Mouse (Mus musculus) limb, embryonic 10.5 days (tissue): ENCODE measurements around the gene Slc52a3. TPM values are rescaled to one million over a fixed set of nuclear protein-coding genes. Genes with fewer than 3 reads are reported as not detected.

Source experiments
- DNase-seq: peaks from one replicate; pipeline ENCODE4 v3.0.0-alpha.2; 2017; ENCODE audit warnings: low spot score
- H3K27ac ChIP-seq: fragments of 300-500 bp; sonication (generic); 2 replicates; pipeline ENCODE4 v1.5.1; 2016; ENCODE audit warnings: mild to moderate bottlenecking
- H3K27me3 ChIP-seq: fragments of 300-500 bp; sonication (generic); 2 replicates; pipeline ENCODE4 v1.6.1; 2016; ENCODE audit warnings: low read depth, mild to moderate bottlenecking; ENCODE audit not compliant: poor library complexity, severe bottlenecking
- H3K36me3 ChIP-seq: fragments of 300-500 bp; sonication (generic); 2 replicates; pipeline ENCODE4 v1.6.1; 2016; ENCODE audit warnings: mild to moderate bottlenecking, moderate library complexity
- H3K4me1 ChIP-seq: fragments of 300-500 bp; sonication (generic); 2 replicates; pipeline ENCODE4 v1.6.1; 2016
- H3K4me3 ChIP-seq: fragments of 300-500 bp; sonication (generic); 2 replicates; pipeline ENCODE4 v1.5.1; 2016; ENCODE audit warnings: mild to moderate bottlenecking, moderate library complexity
- H3K9me3 ChIP-seq: fragments of 300-500 bp; sonication (generic); replicated peaks from 2 replicates; pipeline ENCODE4 v1.6.1; 2016; ENCODE audit warnings: mild to moderate bottlenecking
- WGBS: fragments of 180-500 bp; shearing (Covaris S2); methylation state at CpG from one replicate; pipeline ENCODE4 v1.1.7; 2016; 5-methylcytosine and 5-hydroxymethylcytosine counted together
- polyA plus RNA-seq: library from polyadenylated mRNA; unstranded; fragments of >200 nt; fragmentation: Nextera tagmentation; extraction: Ambion mirVana; gene quantifications from 2 replicates; pipeline ENCODE4 v1.2.1, GENCODE M21; 2016

Gene Slc52a3
- polyA plus RNA-seq, 1 experiment from 2014 or later = 1.3 TPM

- Histone ChIP-seq H3K36me3 (peaks cover 34% of the 10 kb centered on the region), H3K4me3 (no peak overlapping the region; the same call in 1 of the 2 replicates), H3K27me3 (peaks cover 16% of the 10 kb centered on the region), H3K27ac (peak overlapping the region; percentile 74), H3K4me1 (peaks cover 73% of the 10 kb centered on the region), H3K9me3 (no peaks in the 10 kb centered on the region)
- DNase-seq = no peak
- WGBS = 25% methylated on average over 9 of the region's 9 CpGs
Measured at GRCm38 (mm10) chr2:151967176-151967750, 29.0 kb upstream of the Slc52a3 start.

- Histone ChIP-seq H3K4me1 (peaks cover 74% of the 10 kb centered on the region), H3K4me3 (no peak overlapping the region), H3K36me3 (peaks cover 34% of the 10 kb centered on the region), H3K9me3 (no peaks in the 10 kb centered on the region), H3K27ac (peak overlapping the region; percentile 74), H3K27me3 (peaks cover 21% of the 10 kb centered on the region)
- WGBS = 76% methylated on average over 2 of the region's 2 CpGs
- DNase-seq = no peak
Measured at GRCm38 (mm10) chr2:151967792-151968191, 28.5 kb upstream of the Slc52a3 start.

- 85% methylated on average over 8 of the region's 8 CpGs for WGBS
- H3K4me1 ChIP-seq = peaks cover 78% of the 10 kb centered on the region
Measured at GRCm38 (mm10) chr2:151968451-151968850, 27.9 kb upstream of the Slc52a3 start.

GRCm38 (mm10) chr2:151968986-151969385 is 27.3 kb upstream of the Slc52a3 start:
- H3K27me3 ChIP-seq = peaks cover 28% of the 10 kb centered on the region
- H3K27ac ChIP-seq = no peak overlapping the region

More at GRCm38 (mm10) chr2:151968451-151968850, 27.9 kb upstream of the Slc52a3 start:
- peaks cover 34% of the 10 kb centered on the region for H3K36me3 ChIP-seq
- H3K27ac ChIP-seq = no peak overlapping the region
- no peak overlapping the region for H3K4me3 ChIP-seq
- H3K27me3 ChIP-seq = peaks cover 22% of the 10 kb centered on the region
- DNase-seq = no peak
- H3K9me3 ChIP-seq = no peaks in the 10 kb centered on the region

GRCm38 (mm10) chr2:151969396-151969795 is 26.9 kb upstream of the Slc52a3 start:
- Histone ChIP-seq H3K4me3 (no peak overlapping the region), H3K36me3 (peaks cover 34% of the 10 kb centered on the region), H3K27ac (no peak overlapping the region), H3K4me1 (peaks cover 78% of the 10 kb centered on the region), H3K9me3 (no peaks in the 10 kb centered on the region), H3K27me3 (peaks cover 32% of the 10 kb centered on the region)
- 94% methylated on average over 6 of the region's 6 CpGs for WGBS
- no peak for DNase-seq

More at GRCm38 (mm10) chr2:151968986-151969385, 27.3 kb upstream of the Slc52a3 start:
- no peak for DNase-seq
- no peaks in the 10 kb centered on the region for H3K9me3 ChIP-seq
- no peak overlapping the region for H3K4me3 ChIP-seq
- H3K4me1 ChIP-seq = peaks cover 78% of the 10 kb centered on the region
- peaks cover 34% of the 10 kb centered on the region for H3K36me3 ChIP-seq
- WGBS = 95% methylated on average over 7 of the region's 7 CpGs

GRCm38 (mm10) chr2:151970191-151971172 is 25.8 kb upstream of the Slc52a3 start:
- whole genome bisulfite sequencing = 51% methylated on average over 53 of the region's 53 CpGs
- peaks cover 34% of the 10 kb centered on the region for H3K36me3 ChIP-seq
- H3K4me1 ChIP-seq = peaks cover 77% of the 10 kb centered on the region
- peak; percentile 82 for DNase-seq
- H3K27me3 ChIP-seq = peaks cover 40% of the 10 kb centered on the region
- no peaks in the 10 kb centered on the region for H3K9me3 ChIP-seq
- peak overlapping the region; percentile 49 for H3K4me3 ChIP-seq
- H3K27ac ChIP-seq = peak overlapping the region; percentile 89

- Histone ChIP-seq H3K4me1 (peaks cover 85% of the 10 kb centered on the region), H3K27me3 (peaks cover 42% of the 10 kb centered on the region), H3K27ac (no peak overlapping the region), H3K36me3 (peaks cover 46% of the 10 kb centered on the region), H3K4me3 (no peak overlapping the region), H3K9me3 (no peaks in the 10 kb centered on the region)
- no peak for DNase-seq
- WGBS = 86% methylated on average over 5 of the region's 5 CpGs
Measured at GRCm38 (mm10) chr2:151971748-151972147, 24.6 kb upstream of the Slc52a3 start.

GRCm38 (mm10) chr2:151972880-151973594 is 23.3 kb upstream of the Slc52a3 start:
- Histone ChIP-seq H3K9me3 (no peaks in the 10 kb centered on the region), H3K4me1 (peaks cover 85% of the 10 kb centered on the region), H3K27ac (peak overlapping the region; percentile 51), H3K36me3 (peaks cover 52% of the 10 kb centered on the region), H3K27me3 (peaks cover 42% of the 10 kb centered on the region), H3K4me3 (peak overlapping the region; percentile 25; the same call in 1 of the 2 replicates)
- DNase-seq = peak; percentile 55
- WGBS = 17% methylated on average over 23 of the region's 23 CpGs

GRCm38 (mm10) chr2:151973595-151974562 is 22.4 kb upstream of the Slc52a3 start:
- Histone ChIP-seq H3K4me1 (peaks cover 85% of the 10 kb centered on the region), H3K27ac (peak overlapping the region; percentile 51), H3K4me3 (peak overlapping the region; percentile 25; the same call in 1 of the 2 replicates), H3K27me3 (peaks cover 42% of the 10 kb centered on the region), H3K36me3 (peaks cover 44% of the 10 kb centered on the region), H3K9me3 (no peaks in the 10 kb centered on the region)
- WGBS = 13% methylated on average over 36 of the region's 36 CpGs
- DNase-seq = peak; percentile 52

GRCm38 (mm10) chr2:151975295-151975694 is 21.0 kb upstream of the Slc52a3 start:
- DNase-seq = no peak
- Histone ChIP-seq H3K27ac (no peak overlapping the region), H3K27me3 (peaks cover 42% of the 10 kb centered on the region), H3K4me1 (peaks cover 84% of the 10 kb centered on the region), H3K4me3 (no peak overlapping the region), H3K36me3 (peaks cover 29% of the 10 kb centered on the region), H3K9me3 (no peaks in the 10 kb centered on the region)
- WGBS = 85% methylated on average over 5 of the region's 5 CpGs

GRCm38 (mm10) chr2:151976067-151976466 is 20.2 kb upstream of the Slc52a3 start:
- 89% methylated on average over 3 of the region's 3 CpGs for WGBS
- peaks cover 81% of the 10 kb centered on the region for H3K4me1 ChIP-seq
- DNase-seq = peak; percentile 27

More at GRCm38 (mm10) chr2:151976067-151976466, 20.2 kb upstream of the Slc52a3 start:
- Histone ChIP-seq H3K27ac (no peak overlapping the region), H3K4me3 (no peak overlapping the region), H3K36me3 (peaks cover 26% of the 10 kb centered on the region), H3K9me3 (no peaks in the 10 kb centered on the region), H3K27me3 (peaks cover 42% of the 10 kb centered on the region)
